Mouse (Mus musculus) adipocyte (in vitro differentiated cells): Measurements from ENCODE around the gene Pced1b.
"Not testable (repeated sequence)": the region's sequence is repeated elsewhere in the genome, so short reads cannot be mapped to it uniquely, and the experiment has no call there.

Source experiments
- DNase-seq: peaks from one replicate; pipeline ENCODE4 v3.0.0-alpha.2; 2016; ENCODE audit warnings: low spot score

Pced1b gene

DNA sequence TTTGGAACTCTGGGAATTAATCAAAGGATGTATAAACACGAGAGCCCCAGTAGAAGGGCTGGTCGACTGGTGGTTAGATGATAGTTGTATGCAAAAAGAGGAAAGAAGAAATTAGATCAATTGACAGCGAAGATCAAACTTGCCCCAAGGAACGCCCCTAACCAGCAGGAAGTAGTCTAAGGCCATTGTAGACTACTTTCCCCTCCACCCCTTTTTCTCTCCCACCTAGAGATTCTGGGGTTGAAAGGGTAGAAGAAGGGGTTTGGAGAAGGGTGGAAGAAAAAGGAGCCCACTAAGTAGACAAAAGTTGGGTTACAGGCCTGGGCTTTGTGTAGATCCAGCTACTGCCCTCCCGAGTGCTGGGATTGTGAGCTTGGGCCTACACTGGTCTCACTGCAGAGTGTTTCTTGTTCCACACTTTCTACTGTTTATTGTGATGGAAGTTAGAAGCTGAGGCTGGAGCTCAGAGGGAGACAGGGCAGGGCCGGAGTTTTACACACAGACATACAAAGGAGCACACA lies 125.8 kb downstream of the Pced1b start:
- no peak for DNase-seq

DNA sequence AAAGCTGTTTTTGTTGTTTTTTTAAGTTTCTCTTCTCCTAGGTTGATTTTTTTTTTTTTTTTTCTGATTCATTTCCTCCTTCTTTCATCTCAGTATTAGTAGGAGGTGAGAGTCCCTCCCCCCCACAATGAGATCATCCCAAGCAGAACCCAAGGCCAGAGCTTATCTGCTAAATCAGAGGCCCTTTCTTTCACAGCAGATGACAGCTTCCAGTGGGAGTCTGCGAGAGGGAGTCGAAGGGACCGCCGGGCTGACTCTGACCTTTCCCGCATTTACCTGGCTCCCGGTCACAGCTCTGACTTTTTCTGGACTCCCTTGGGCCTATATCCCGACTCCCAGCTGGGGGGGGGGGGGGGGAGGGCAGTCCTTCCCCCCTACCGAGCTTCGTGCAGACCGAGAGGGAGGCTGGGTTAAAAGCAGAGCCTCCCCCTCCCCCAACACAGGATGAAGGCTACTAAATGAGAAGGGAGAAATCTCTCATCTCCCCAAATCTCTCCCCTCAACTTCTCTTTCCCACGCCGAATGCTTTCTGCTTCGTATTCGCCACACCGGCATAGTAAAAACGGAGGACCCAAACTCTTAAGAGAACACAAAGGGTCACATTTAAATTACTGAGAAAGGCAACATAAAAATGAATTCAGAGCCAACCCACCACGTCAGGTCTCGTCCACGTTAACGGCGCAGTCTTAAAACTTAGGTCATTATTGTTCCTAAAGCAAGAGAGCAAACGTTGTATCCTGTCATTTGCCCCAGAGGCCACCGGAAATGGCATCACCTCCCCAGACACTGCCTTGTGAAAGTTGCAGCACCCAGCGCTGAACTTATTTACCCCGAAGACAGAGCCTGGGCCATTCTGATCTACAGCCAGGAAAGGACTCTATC lies 126.5 kb downstream of the Pced1b start:
- DNase-seq, result no peak

DNA sequence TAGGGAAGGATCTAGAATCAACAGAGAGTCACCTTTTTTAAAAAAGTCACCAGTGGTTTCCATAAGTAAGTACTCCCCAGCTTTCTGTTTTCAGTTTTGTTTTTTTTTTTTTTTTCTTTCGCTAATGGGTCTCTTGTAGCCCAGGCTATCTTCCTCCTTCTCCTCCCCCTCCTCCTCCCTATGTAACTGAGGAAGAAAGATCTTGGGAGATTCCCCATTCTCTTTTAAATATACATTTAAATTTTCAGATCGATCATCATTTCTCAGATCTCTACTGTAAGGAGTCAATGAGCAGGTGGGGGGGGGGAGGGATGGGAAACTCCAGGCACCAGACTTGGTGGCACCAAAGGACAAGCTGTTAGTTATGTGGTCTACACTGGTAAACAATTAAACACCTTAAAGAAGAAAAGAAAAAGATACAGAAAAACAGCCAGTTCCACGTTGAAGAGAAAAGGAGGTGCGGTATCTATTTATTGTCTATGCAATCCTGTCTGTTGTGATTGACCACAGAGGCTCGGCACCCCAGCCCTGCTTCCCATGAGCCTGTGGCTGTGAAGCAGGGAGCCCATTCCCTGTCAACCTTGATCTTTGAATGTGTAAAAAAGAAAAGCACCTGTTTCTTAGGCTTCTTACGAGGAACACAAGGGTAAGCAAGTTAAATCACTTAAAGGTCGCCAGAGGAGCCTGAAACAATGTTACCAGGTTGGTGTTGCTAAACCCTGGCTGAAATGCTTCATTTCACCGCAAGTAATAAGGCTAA lies 127.4 kb downstream of the Pced1b start:
- DNase-seq, result no peak

GRCm38 (mm10) chr15:97374845-97375720 lies 128.2 kb downstream of the Pced1b start:
- no peak for DNase-seq

DNA sequence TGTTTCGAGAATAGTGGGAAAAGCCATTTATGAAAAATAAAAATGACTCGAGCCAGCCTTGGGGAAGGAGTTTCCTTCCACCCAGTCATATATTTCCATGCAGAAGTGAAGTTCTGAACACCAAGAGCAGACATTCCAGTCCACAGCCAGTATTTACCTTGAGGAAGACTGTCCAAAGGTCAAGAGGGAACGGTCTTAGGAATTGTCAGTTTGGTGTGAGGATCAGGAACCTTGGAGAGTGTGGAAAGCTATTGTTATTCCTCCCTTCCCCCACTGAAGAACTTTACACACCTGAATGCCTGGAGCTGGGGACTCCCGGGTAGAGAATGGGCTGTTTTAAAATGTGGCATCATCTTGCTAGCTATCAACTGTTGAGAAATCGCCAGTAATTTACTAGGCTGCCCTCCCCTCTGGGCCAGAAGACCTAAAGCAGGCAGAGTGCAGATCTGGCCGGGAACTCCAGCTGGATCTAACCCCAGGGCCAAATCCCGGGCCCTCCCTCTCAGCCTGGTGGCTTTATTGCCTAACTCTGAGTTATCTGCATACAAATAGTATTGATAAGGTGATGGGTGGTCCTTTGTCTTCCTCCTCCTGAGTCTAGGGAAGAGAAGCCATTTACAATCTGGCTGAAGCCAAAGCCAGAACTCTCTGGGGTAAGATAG lies 129.3 kb downstream of the Pced1b start:
- peak; percentile 15 for DNase-seq

DNA sequence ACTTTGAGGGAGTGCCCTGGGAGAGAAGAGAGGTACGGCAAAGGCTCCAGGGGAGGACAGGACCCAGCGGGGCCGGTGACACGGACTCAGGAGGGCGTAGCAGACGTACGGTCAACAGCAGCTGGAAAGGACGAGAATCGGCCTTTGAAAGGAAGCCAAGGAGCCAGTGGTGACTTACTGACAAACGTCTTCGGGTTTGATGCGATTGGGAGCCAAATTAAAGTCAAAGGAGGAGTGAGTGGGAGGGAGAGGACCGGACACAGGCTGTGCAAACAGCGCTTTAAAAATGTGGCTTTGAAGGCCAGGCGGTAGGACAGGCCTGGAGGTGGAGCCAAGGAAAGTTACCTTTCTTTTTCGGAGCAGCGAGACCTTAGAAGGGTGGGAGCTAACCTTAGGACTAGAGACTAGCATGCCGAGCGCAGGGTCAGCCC lies 129.9 kb downstream of the Pced1b start:
- DNase-seq, result no peak

- no peak for DNase-seq
Measured at GRCm38 (mm10) chr15:97378061-97378460, 131.2 kb downstream of the Pced1b start.

DNA sequence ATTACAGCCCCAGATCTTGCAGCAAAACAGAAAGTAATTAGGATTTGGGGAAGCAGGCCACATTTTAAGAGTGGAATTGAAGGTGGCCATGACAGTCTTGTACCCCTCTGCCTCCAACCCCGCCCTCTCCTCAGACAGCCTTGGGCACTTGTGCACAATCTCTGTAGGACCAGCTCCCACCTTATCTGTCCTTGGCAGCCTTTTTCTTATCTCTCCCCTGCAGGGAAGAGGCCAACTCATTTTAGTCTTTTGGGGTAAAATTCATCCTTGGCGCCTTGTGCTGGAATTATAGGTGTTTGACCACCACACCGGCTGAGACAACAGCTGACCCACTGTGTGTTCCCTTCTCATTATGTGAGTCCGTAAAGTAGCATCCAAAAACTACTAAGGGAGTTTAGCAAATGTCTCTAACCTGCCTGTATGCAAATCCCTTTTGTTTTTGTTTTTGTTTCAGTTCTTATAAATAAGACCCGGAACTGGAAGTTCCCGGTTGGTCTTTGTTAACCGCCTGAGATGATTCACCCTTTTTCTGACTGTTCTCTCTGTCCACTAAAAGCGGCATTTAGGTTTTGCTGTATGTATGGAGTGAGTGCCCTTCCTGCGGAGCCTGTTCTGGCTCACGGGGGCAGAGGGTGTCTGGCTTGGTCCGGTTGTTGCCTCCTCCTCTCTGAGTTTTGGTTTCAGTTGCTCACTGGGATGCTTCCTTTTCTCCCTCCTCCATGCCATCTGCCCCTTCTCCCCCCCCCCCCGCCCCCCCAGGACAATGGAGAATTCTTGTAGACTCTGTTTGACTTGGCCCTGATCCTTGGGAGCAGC lies 132.8 kb downstream of the Pced1b start:
- no peak for DNase-seq

- no peak for DNase-seq
Measured at GRCm38 (mm10) chr15:97382567-97382966, 135.7 kb downstream of the Pced1b start.

DNA sequence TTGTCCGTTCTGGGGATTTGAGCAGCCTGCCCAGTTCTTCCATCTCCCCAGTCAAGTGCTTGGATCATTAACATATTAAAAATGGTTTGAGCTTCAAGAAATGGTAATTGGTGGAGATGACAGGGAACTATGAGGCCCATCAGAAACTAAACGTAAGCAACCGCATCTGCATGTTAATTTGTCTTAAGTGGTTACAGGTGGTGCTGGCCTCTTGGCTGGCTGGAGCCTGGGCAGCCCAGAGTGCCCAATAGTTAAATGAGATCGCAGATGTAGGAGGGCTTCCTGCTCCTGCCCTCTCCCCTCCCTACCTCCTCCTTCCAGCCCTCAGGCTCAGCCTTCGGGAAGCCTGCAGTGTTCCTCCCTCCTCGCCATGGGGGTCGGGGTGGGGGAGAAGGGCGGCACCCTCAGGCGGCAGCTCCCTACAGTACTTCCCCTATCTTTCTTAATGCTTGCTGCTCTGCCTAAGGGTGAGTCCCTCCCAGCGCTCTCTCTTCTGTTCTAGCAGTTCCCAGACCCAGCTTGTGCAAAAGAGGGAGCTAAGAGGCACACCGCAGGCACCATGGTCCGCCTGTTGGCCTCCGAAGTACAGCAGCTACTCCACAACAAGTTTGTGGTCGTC lies 136.7 kb downstream of the Pced1b start:
- DNase-seq, result no peak

- no peak for DNase-seq
Measured at GRCm38 (mm10) chr15:97384170-97385018, 137.5 kb downstream of the Pced1b start.

- not testable (repeated sequence) for DNase-seq
Measured at GRCm38 (mm10) chr15:97385174-97385573, 138.3 kb downstream of the Pced1b start.

- no peak for DNase-seq
Measured at GRCm38 (mm10) chr15:97387793-97388192, 140.9 kb downstream of the Pced1b start.

GRCm38 (mm10) chr15:97389577-97389976 lies 142.7 kb downstream of the Pced1b start:
- no peak for DNase-seq

GRCm38 (mm10) chr15:97390778-97391177 lies 143.9 kb downstream of the Pced1b start:
- DNase-seq, result no peak

DNA sequence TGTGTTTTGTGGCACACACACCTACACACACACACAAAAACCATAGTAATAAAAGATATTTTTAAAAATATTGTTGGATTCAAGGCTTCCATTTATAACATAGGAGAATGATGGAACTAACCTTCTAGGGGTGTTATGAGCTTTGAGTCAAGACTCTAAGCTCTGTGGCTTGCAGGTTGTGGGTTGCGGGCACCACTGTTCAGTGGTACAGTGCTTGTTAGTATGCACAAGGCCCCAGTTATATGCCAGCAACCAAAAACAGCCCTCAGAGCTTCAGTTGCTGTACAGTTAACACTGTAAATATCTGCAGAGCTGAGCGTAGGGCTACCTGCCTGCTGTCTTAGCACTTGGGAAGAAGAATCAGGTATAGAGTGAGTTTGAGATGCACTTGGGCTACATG lies 144.5 kb downstream of the Pced1b start:
- no peak for DNase-seq

GRCm38 (mm10) chr15:97394561-97394960 lies 147.7 kb downstream of the Pced1b start:
- no peak for DNase-seq

DNA sequence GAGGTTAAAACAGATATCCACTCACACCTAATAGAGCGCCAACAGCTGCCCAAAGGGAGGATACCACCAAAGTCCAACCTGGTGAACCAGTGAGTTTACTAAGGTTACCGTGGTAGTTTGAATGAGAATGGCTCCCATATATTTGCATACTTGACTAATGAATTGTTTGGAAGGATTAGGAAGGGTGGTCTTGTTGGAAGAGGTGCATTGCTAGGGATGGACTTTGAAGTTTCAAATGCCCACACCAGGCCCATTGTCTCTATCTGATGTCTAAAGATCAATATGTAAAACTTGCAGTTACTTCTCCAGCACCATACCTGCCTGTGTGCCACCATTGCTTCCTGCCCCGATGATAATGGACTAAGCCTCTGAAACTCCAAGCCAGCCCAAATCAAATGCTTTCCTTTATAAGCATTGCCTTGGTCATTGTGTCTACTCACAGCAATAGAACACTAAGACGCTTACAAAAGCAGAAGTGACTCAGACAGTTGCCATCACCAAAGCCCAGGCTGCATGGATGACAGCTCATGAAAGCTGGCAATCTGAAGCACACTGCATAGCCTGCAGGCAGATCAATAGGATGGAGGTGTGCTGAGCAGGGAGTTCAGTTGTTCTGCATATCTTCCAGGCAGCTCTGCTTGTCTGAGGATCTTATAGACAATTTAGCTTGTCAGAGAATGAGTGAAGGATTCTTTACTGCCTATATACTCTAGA lies 149.8 kb downstream of the Pced1b start:
- no peak for DNase-seq
